Mouse (Mus musculus) liver, embryonic 16.5 days (tissue): ENCODE results near the gene Ppp1r12b. TPM values are rescaled to one million over a fixed set of nuclear protein-coding genes. Genes with fewer than 3 reads are reported as not detected.

Source experiments
- ATAC-seq: fragments of 200-750 bp; cut with Nextera tagmentation; 2 replicates; pipeline ENCODE4 v1.8.0; 2017; ENCODE audit warnings: low read depth, mild to moderate bottlenecking, moderate number of reproducible peaks, moderate library complexity
- H3K27ac ChIP-seq: fragments of 300-500 bp; sonication (generic); 2 replicates; pipeline ENCODE4 v1.5.1; 2014; ENCODE audit warnings: mild to moderate bottlenecking, low read length
- H3K27me3 ChIP-seq: fragments of 300-500 bp; sonication (generic); 2 replicates; pipeline ENCODE4 v1.6.1; 2014; ENCODE audit warnings: low read depth, low read length, mixed read lengths; ENCODE audit not compliant: control insufficient read depth, insufficient read depth
- H3K36me3 ChIP-seq: fragments of 300-500 bp; sonication (generic); 2 replicates; pipeline ENCODE4 v1.6.1; 2014; ENCODE audit warnings: mild to moderate bottlenecking; ENCODE audit not compliant: control insufficient read depth, insufficient read depth
- H3K4me1 ChIP-seq: fragments of 300-500 bp; sonication (generic); 2 replicates; pipeline ENCODE4 v1.6.1; 2014; ENCODE audit warnings: low read depth, low read length, mixed read lengths; ENCODE audit not compliant: control insufficient read depth
- H3K4me2 ChIP-seq: fragments of 300-500 bp; sonication (generic); 2 replicates; pipeline ENCODE4 v1.6.1; 2014; ENCODE audit warnings: low read depth, low read length, mixed read lengths
- H3K4me3 ChIP-seq: fragments of 300-500 bp; sonication (generic); 2 replicates; pipeline ENCODE4 v1.5.1; 2014; ENCODE audit warnings: low read depth, mild to moderate bottlenecking, low read length
- H3K9ac ChIP-seq: fragments of 300-500 bp; sonication (generic); 2 replicates; pipeline ENCODE4 v1.6.1; 2014; ENCODE audit warnings: low read depth, low read length
- H3K9me3 ChIP-seq: fragments of 300-500 bp; sonication (generic); replicated peaks from 2 replicates; pipeline ENCODE4 v1.6.1; 2016; ENCODE audit warnings: low read length; ENCODE audit not compliant: control insufficient read depth
- WGBS: fragments of 180-500 bp; shearing (Covaris S2); extraction: QIAGEN DNeasy Blood & Tissue Kit; methylation state at CpG from one replicate; pipeline ENCODE4 v1.1.7; 2014; ENCODE audit not compliant: insufficient replicate concordance; 5-methylcytosine and 5-hydroxymethylcytosine counted together
- polyA plus RNA-seq: library from polyadenylated mRNA; unstranded; fragments of >200 nt; fragmentation: Nextera tagmentation; extraction: Ambion mirVana; gene quantifications from 2 replicates; pipeline ENCODE4 v1.2.1, GENCODE M21; 2015

The Ppp1r12b gene
- polyA plus RNA-seq, 1 experiment from 2014 or later = 2.4 TPM

GRCm38 (mm10) chr1:134788096-134788495, 167.6 kb downstream of the Ppp1r12b start:
- Histone ChIP-seq H3K27me3 (no peaks in the 10 kb centered on the region), H3K9ac (no peak overlapping the region), H3K4me3 (no peak overlapping the region), H3K27ac (no peak overlapping the region), H3K4me1 (peaks cover 5% of the 10 kb centered on the region), H3K4me2 (no peak overlapping the region), H3K9me3 (no peaks in the 10 kb centered on the region), H3K36me3 (no peaks in the 10 kb centered on the region)
- 58% methylated on average over 7 of the region's 7 CpGs for WGBS
- no peak for ATAC-seq

GRCm38 (mm10) chr1:134784911-134785310, 170.8 kb downstream of the Ppp1r12b start:
- H3K4me1 ChIP-seq = no peaks in the 10 kb centered on the region
- no peak for ATAC-seq
- no peaks in the 10 kb centered on the region for H3K27me3 ChIP-seq
- WGBS = 62% methylated on average over 1 of the region's 1 CpGs
- no peak overlapping the region for H3K4me3 ChIP-seq
- no peaks in the 10 kb centered on the region for H3K9me3 ChIP-seq
- no peak overlapping the region for H3K27ac ChIP-seq
- no peak overlapping the region for H3K9ac ChIP-seq
- no peaks in the 10 kb centered on the region for H3K36me3 ChIP-seq
- H3K4me2 ChIP-seq = no peak overlapping the region

GRCm38 (mm10) chr1:134784481-134784880, 171.3 kb downstream of the Ppp1r12b start:
- no peak for ATAC-seq
- Histone ChIP-seq H3K27me3 (no peaks in the 10 kb centered on the region), H3K4me3 (no peak overlapping the region), H3K4me1 (no peaks in the 10 kb centered on the region), H3K27ac (no peak overlapping the region), H3K9me3 (no peaks in the 10 kb centered on the region), H3K4me2 (no peak overlapping the region), H3K9ac (no peak overlapping the region), H3K36me3 (no peaks in the 10 kb centered on the region)
- 59% methylated on average over 6 of the region's 6 CpGs for WGBS

GRCm38 (mm10) chr1:134783958-134784357, 171.8 kb downstream of the Ppp1r12b start:
- 71% methylated on average over 4 of the region's 4 CpGs for WGBS
- ATAC-seq = no peak
- Histone ChIP-seq H3K4me1 (no peaks in the 10 kb centered on the region), H3K27me3 (no peaks in the 10 kb centered on the region), H3K9me3 (no peaks in the 10 kb centered on the region), H3K4me3 (no peak overlapping the region), H3K9ac (no peak overlapping the region), H3K36me3 (no peaks in the 10 kb centered on the region), H3K27ac (no peak overlapping the region), H3K4me2 (no peak overlapping the region)

- 63% methylated on average over 5 of the region's 5 CpGs for WGBS
- Histone ChIP-seq H3K4me2 (no peak overlapping the region), H3K4me3 (no peak overlapping the region), H3K27me3 (no peaks in the 10 kb centered on the region), H3K9me3 (no peaks in the 10 kb centered on the region), H3K36me3 (no peaks in the 10 kb centered on the region), H3K4me1 (no peaks in the 10 kb centered on the region; the same call in 1 of the 2 replicates), H3K9ac (no peak overlapping the region), H3K27ac (no peak overlapping the region)
- no peak for ATAC-seq
Measured at GRCm38 (mm10) chr1:134782797-134783196, 172.9 kb downstream of the Ppp1r12b start.

GRCm38 (mm10) chr1:134777936-134778548, 177.7 kb downstream of the Ppp1r12b start:
- Histone ChIP-seq H3K9me3 (no peaks in the 10 kb centered on the region), H3K27me3 (no peaks in the 10 kb centered on the region), H3K4me3 (no peak overlapping the region), H3K4me2 (no peak overlapping the region), H3K4me1 (no peaks in the 10 kb centered on the region; the same call in 1 of the 2 replicates), H3K27ac (no peak overlapping the region), H3K36me3 (no peaks in the 10 kb centered on the region), H3K9ac (no peak overlapping the region)
- 0 out of 2 replicates have a peak, but pooled peaks have one; percentile 32 for ATAC-seq
- WGBS = 52% methylated on average over 13 of the region's 13 CpGs

- no peak overlapping the region for H3K4me3 ChIP-seq
- H3K27ac ChIP-seq = no peak overlapping the region
- no peak for ATAC-seq
- no peak overlapping the region for H3K9ac ChIP-seq
- WGBS = 84% methylated on average over 12 of the region's 12 CpGs
- H3K9me3 ChIP-seq = no peaks in the 10 kb centered on the region
- H3K4me2 ChIP-seq = no peak overlapping the region
- no peaks in the 10 kb centered on the region; the same call in 1 of the 2 replicates for H3K4me1 ChIP-seq
- H3K36me3 ChIP-seq = no peaks in the 10 kb centered on the region
- H3K27me3 ChIP-seq = no peaks in the 10 kb centered on the region
Measured at GRCm38 (mm10) chr1:134777201-134777885, 178.4 kb downstream of the Ppp1r12b start.

GRCm38 (mm10) chr1:134775631-134776030, 180.1 kb downstream of the Ppp1r12b start:
- no peak overlapping the region for H3K4me2 ChIP-seq
- WGBS = 61% methylated on average over 3 of the region's 3 CpGs
- H3K27me3 ChIP-seq = no peaks in the 10 kb centered on the region
- no peaks in the 10 kb centered on the region for H3K36me3 ChIP-seq
- no peak overlapping the region for H3K9ac ChIP-seq
- peaks cover 4% of the 10 kb centered on the region; the same call in 1 of the 2 replicates for H3K4me1 ChIP-seq
- ATAC-seq = no peak
- H3K27ac ChIP-seq = no peak overlapping the region
- H3K9me3 ChIP-seq = no peaks in the 10 kb centered on the region
- H3K4me3 ChIP-seq = no peak overlapping the region

- no peaks in the 10 kb centered on the region for H3K9me3 ChIP-seq
- no peak overlapping the region for H3K4me3 ChIP-seq
- no peak overlapping the region for H3K27ac ChIP-seq
- WGBS = 74% methylated on average over 6 of the region's 6 CpGs
- H3K36me3 ChIP-seq = no peaks in the 10 kb centered on the region
- no peak for ATAC-seq
- H3K4me1 ChIP-seq = peaks cover 4% of the 10 kb centered on the region; the same call in 1 of the 2 replicates
- no peaks in the 10 kb centered on the region for H3K27me3 ChIP-seq
- no peak overlapping the region for H3K4me2 ChIP-seq
- H3K9ac ChIP-seq = no peak overlapping the region
Measured at GRCm38 (mm10) chr1:134774728-134775287, 180.9 kb downstream of the Ppp1r12b start.
